ENCODE assay signal across 14 mouse cellular contexts in the genomic region with DNA sequence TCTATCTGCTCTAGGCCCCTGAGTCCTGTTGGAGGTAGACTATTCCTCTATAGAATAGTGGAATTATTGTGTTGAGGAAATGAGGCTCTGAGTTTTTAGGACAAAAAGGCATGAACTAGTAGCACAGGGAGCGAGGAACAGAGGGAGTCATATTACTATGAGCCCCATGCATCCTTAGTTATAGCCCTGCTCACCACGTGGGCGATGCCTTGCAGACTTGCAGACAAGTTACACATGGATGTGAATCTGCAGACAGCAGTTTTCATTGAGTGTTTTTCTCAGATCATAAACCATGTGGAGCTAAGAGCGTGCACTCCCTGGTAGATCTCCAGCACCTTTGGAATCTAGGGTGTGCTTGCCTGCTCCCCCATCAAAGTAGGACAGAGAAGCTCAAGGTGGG.
"Had no signal": no experiment of that assay in that cellular context is flagged by ENCODE, and none has a peak within 500 bp of the region (broad histone marks: within the 10 kb centered on the region; RNA-seq: fewer than 3 reads in every experiment).

No protein-coding gene starts in this region.

- H3K27ac ChIP-seq: layer of hippocampus, adult 2 months; liver, embryonic 15.5 days; midbrain, embryonic 10.5 days; midbrain, embryonic 15.5 days; neural tube, embryonic 13.5 days; stomach, postnatal 0 days had no signal

- H3K4me3 ChIP-seq: layer of hippocampus, adult 2 months; liver, embryonic 15.5 days; midbrain, embryonic 10.5 days; midbrain, embryonic 15.5 days; neural tube, embryonic 13.5 days had no signal

- ATAC-seq: intestine, postnatal 0 days; lung, postnatal 0 days; midbrain, embryonic 15.5 days had no signal

- H3K9ac ChIP-seq: liver, embryonic 15.5 days; midbrain, embryonic 15.5 days; neural tube, embryonic 13.5 days had no signal

- DNase-seq: kidney, adult 8-10 months; left cerebral cortex, postnatal 4 days; lung, adult 2 months; lung, postnatal 4 days; right cerebral cortex, postnatal 25 days had no signal

- H3K36me3 ChIP-seq: midbrain, embryonic 15.5 days; neural tube, embryonic 13.5 days had no signal

- H3K9me3 ChIP-seq: liver, embryonic 15.5 days; midbrain, embryonic 15.5 days; neural tube, embryonic 13.5 days had no signal

- H3K4me2 ChIP-seq: liver, embryonic 11.5 days; liver, embryonic 15.5 days; midbrain, embryonic 15.5 days; neural tube, embryonic 13.5 days had no signal

- H3K27me3 ChIP-seq: liver, embryonic 15.5 days; midbrain, embryonic 15.5 days; neural tube, embryonic 13.5 days had no signal
